16 mouse cellular contexts compared by ENCODE assay signal in the genomic region with DNA sequence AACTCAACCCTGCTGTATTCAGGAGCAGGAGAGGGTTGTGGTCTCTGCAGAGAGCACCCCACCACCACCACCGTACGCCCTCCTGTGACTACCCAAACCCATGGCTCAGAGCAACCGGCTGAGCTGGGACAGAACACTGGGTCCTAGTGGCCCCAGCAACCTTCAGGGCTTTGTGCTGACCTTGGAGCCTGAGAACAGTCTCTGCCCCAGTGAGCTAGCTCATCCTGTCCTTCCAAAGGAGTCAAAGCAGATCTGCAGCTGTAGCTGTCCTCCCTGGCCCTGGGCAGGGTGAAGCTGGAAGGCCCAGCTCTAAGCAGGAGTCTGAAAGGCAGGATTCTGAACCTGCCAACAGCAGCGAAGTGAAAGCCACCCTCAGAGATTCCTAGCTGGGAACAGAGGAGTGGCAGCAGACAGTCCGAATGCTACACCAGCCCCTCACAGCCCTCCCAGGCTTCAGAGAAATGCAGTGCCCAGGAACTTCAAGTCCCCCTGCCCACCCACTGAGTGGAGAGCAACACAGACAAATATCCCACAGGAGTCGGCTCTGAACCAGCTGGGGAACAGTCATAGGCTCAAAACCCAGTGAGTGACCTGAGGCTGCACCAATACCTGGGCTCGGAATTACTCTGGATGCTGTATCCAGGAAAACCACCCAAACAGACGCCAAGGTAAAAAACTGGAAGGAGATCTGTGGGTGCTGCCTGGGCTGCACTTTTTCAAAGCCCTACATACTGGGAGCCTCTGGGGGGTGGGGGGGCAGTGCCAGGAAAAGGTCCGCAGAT. TPM values are rescaled to one million over a fixed set of nuclear protein-coding genes. Genes with fewer than 3 reads are reported as not detected.
DNase-seq lines count a peak whose midpoint lies in the region; ATAC-seq and TF ChIP-seq lines count a peak whose summit lies in the region.
"Had no signal": no experiment of that assay in that cellular context is flagged by ENCODE, and none has a peak within 500 bp of the region (broad histone marks: within the 10 kb centered on the region; RNA-seq: fewer than 3 reads in every experiment).

No protein-coding gene starts in this region.

- H3K9ac ChIP-seq in liver, postnatal 0 days (replicated peaks) = no peak overlapping the region
- H3K9ac ChIP-seq in intestine, embryonic 15.5 days = no peak overlapping the region
- H3K9ac ChIP-seq: forebrain, embryonic 15.5 days had no signal

- no peak for TF ChIP-seq CTCF in left cerebral cortex, adult 2 months (IDR thresholded peaks at IDR 0.05)
- TF ChIP-seq CTCF in liver, postnatal 0 days (IDR thresholded peaks at IDR 0.05; ENCODE audit: low read depth) = no peak

- H3K4me3 ChIP-seq in heart, embryonic 10.5 days = no peak overlapping the region
- H3K4me3 ChIP-seq in left cerebral cortex, adult 2 months = no peak overlapping the region
- no peak overlapping the region for H3K4me3 ChIP-seq in liver, postnatal 0 days (ENCODE audit: low read depth, low read length)
- H3K4me3 ChIP-seq in intestine, embryonic 15.5 days (replicated peaks) = no peak overlapping the region
- H3K4me3 ChIP-seq: forebrain, embryonic 15.5 days had no signal

- WGBS in heart, embryonic 10.5 days = 77% methylated on average over 9 of the region's 9 CpGs
- 67% methylated on average over 9 of the region's 9 CpGs for WGBS in liver, postnatal 0 days (ENCODE audit: insufficient replicate concordance)
- 85% methylated on average over 9 of the region's 9 CpGs for WGBS in intestine, embryonic 15.5 days

- no peaks in the 10 kb centered on the region for H3K9me3 ChIP-seq in heart, embryonic 10.5 days
- no peaks in the 10 kb centered on the region for H3K9me3 ChIP-seq in liver, postnatal 0 days (ENCODE audit: low read length)
- H3K9me3 ChIP-seq in intestine, embryonic 15.5 days = no peaks in the 10 kb centered on the region
- H3K9me3 ChIP-seq: forebrain, embryonic 15.5 days had no signal

- intact Hi-C loops in left cerebral cortex, postnatal 36 days (cut with DNase I) = no loop called here
- intact Hi-C loops in left cerebral cortex, adult 2 months (cut with DNase I) = no loop called here

- no peak for DNase-seq in heart, embryonic 10.5 days (ENCODE audit: low spot score)
- no peak for DNase-seq in heart, adult 8-10 months (ENCODE audit: low spot score)
- peak; percentile 21 to 29 for DNase-seq in left cerebral cortex, postnatal 36 days (ENCODE audit: low spot score in 2 of 2)
- no peak for DNase-seq in left cerebral cortex, adult 2 months (ENCODE audit: extremely low spot score in 1 of 2, low spot score in 2 of 2)
- peak; percentile 28 to 30 for DNase-seq in thymus, postnatal 10 days (ENCODE audit: low spot score in 2 of 2)
- DNase-seq in thymus, postnatal 25 days = no peak
- DNase-seq in liver, postnatal 0 days = no peak
- DNase-seq: cerebellum, adult 9-11 months; embryo, embryonic 11 days; heart, postnatal 4 days; kidney, postnatal 10 days; lung, adult 18-20 months; midbrain, embryonic 14.5 days had no signal

- H3K27me3 ChIP-seq in heart, embryonic 10.5 days (ENCODE audit: insufficient read depth, poor library complexity, severe bottlenecking) = no peaks in the 10 kb centered on the region
- no peaks in the 10 kb centered on the region for H3K27me3 ChIP-seq in liver, postnatal 0 days (ENCODE audit: insufficient read depth, low read length)
- no peaks in the 10 kb centered on the region for H3K27me3 ChIP-seq in intestine, embryonic 15.5 days (replicated peaks)
- H3K27me3 ChIP-seq: forebrain, embryonic 15.5 days had no signal

- H3K4me2 ChIP-seq in liver, postnatal 0 days (ENCODE audit: low read depth, low read length) = no peak overlapping the region
- H3K4me2 ChIP-seq in intestine, embryonic 15.5 days (replicated peaks) = no peak overlapping the region
- H3K4me2 ChIP-seq: forebrain, embryonic 15.5 days had no signal

- peaks cover 20% of the 10 kb centered on the region for H3K36me3 ChIP-seq in heart, embryonic 10.5 days
- no peaks in the 10 kb centered on the region for H3K36me3 ChIP-seq in liver, postnatal 0 days (replicated peaks; ENCODE audit: insufficient read depth, low read length)
- no peaks in the 10 kb centered on the region for H3K36me3 ChIP-seq in intestine, embryonic 15.5 days
- H3K36me3 ChIP-seq: forebrain, embryonic 15.5 days had no signal

- TF ChIP-seq EP300 in liver, postnatal 0 days (IDR thresholded peaks at IDR 0.05; ENCODE audit: low read depth) = no peak

- peaks cover 48% of the 10 kb centered on the region for H3K4me1 ChIP-seq in heart, embryonic 10.5 days
- H3K4me1 ChIP-seq in liver, postnatal 0 days (ENCODE audit: insufficient read depth) = peaks cover 7% of the 10 kb centered on the region; the same call in 1 of the 2 replicates
- H3K4me1 ChIP-seq in intestine, embryonic 15.5 days (replicated peaks) = peaks cover 10% of the 10 kb centered on the region
- H3K4me1 ChIP-seq: forebrain, embryonic 15.5 days had no signal

- H3K27ac ChIP-seq in heart, embryonic 10.5 days = peak overlapping the region; percentile 17
- no peak overlapping the region for H3K27ac ChIP-seq in left cerebral cortex, adult 2 months
- no peak overlapping the region for H3K27ac ChIP-seq in liver, postnatal 0 days (ENCODE audit: low read depth)
- no peak overlapping the region for H3K27ac ChIP-seq in intestine, embryonic 15.5 days
- H3K27ac ChIP-seq: forebrain, embryonic 15.5 days; macrophage had no signal

- ATAC-seq in liver, postnatal 0 days = no peak
- ATAC-seq in intestine, embryonic 15.5 days = no peak
- ATAC-seq: forebrain, embryonic 15.5 days had no signal

RNA-seq across cellular contexts. Expression of a gene that starts 6.8 kb away (rescaled TPM):
- polyA plus RNA-seq in heart, embryonic 10.5 days (2016; fragmentation: Nextera tagmentation; extraction: Ambion mirVana) = 7.6 and 11.5 TPM in 2 replicates
- 1 to 10 TPM in 1 of 4 experiments, under 1 TPM in 3; 0.44 to 1.0 (median 0.83) TPM for total RNA-seq in heart, adult 8-10 months (2022)
- 1 to 10 TPM; 3.3 to 6.3 TPM for total RNA-seq in left cerebral cortex, postnatal 36 days (2021)
- total RNA-seq in left cerebral cortex, adult 2 months (2021) = 1 to 10 TPM; 3.8 to 5.0 TPM
- polyA plus RNA-seq in liver, postnatal 0 days (2015; fragmentation: Nextera tagmentation; extraction: Ambion mirVana) = 1.4 and 1.5 TPM in 2 replicates
- polyA plus RNA-seq in intestine, embryonic 15.5 days (2015; fragmentation: Nextera tagmentation; extraction: Ambion mirVana) = 6.9 and 8.2 TPM in 2 replicates

RNA-seq across cellular contexts. Expression of a gene that starts 44.2 kb away (rescaled TPM):
- 516 and 546 TPM in 2 replicates for polyA plus RNA-seq in heart, embryonic 10.5 days (2016; fragmentation: Nextera tagmentation; extraction: Ambion mirVana)
- 100 to 1,000 TPM; 243 to 269 (median 257) TPM for total RNA-seq in heart, adult 8-10 months (2022)
- total RNA-seq in left cerebral cortex, postnatal 36 days (2021) = 100 to 1,000 TPM; 453 to 466 TPM
- 100 to 1,000 TPM; 436 to 471 TPM for total RNA-seq in left cerebral cortex, adult 2 months (2021)
- 289 and 296 TPM in 2 replicates for polyA plus RNA-seq in liver, postnatal 0 days (2015; fragmentation: Nextera tagmentation; extraction: Ambion mirVana)
- polyA plus RNA-seq in intestine, embryonic 15.5 days (2015; fragmentation: Nextera tagmentation; extraction: Ambion mirVana) = 720 and 848 TPM in 2 replicates

Comparison
In these comparisons a context has a peak if more than half of its experiments do, and no peak if none do; other contexts are left out.
1. DNase-seq: peak in left cerebral cortex, postnatal 36 days (2 of 2) and thymus, postnatal 10 days (2 of 2); none in heart, embryonic 10.5 days (single experiment), heart, adult 8-10 months (single experiment), left cerebral cortex, adult 2 months (0 of 2), thymus, postnatal 25 days (single experiment) and liver, postnatal 0 days (single experiment).